Mouse (Mus musculus) MEL (cell line): ENCODE results near the gene Mgat5.

Source experiments
- CTCF ChIP-seq, 3 experiments: IDR thresholded peaks in 2 of 3; conservative IDR thresholded peaks in 1 of 3; 2 replicates each; pipeline ENCODE4 v1.5.1; 2011 to 2012; ENCODE audit warnings: low read length in 3 of 3, low read depth in 2 of 3, mild to moderate bottlenecking in 2 of 3, improper control_type of control experiment in 1 of 3, inconsistent platforms in 1 of 3, mixed read lengths in 1 of 3, moderate library complexity in 1 of 3; ENCODE audit not compliant: control insufficient read depth in 1 of 3, insufficient read depth in 1 of 3, poor library complexity in 1 of 3, severe bottlenecking in 1 of 3
- E2F4 ChIP-seq: IDR thresholded peaks from 2 replicates; pipeline ENCODE4 v1.6.1; 2011; ENCODE audit warnings: low read depth, low read length, improper control_type of control experiment, borderline replicate concordance
- GATA1 ChIP-seq: IDR thresholded peaks from 2 replicates; pipeline ENCODE4 v1.6.1; 2011; ENCODE audit warnings: low read depth, low read length, improper control_type of control experiment
- KAT2A ChIP-seq: conservative IDR thresholded peaks from 2 replicates; pipeline ENCODE4 v1.6.1; 2012; ENCODE audit warnings: low read depth, low read length, improper control_type of control experiment, inconsistent platforms
- MXI1 ChIP-seq: IDR thresholded peaks from 2 replicates; pipeline ENCODE4 v1.6.1; 2011; ENCODE audit warnings: mild to moderate bottlenecking, low read depth, low read length, improper control_type of control experiment
- NELFE ChIP-seq: IDR thresholded peaks from 2 replicates; pipeline ENCODE4 v1.6.1; 2011; ENCODE audit warnings: low read depth, low read length, improper control_type of control experiment
- POLR2A ChIP-seq, 2 experiments: IDR thresholded peaks; 2 replicates each; pipeline ENCODE4 v1.6.1; 2011 to 2012; ENCODE audit warnings: low read length in 2 of 2, mild to moderate bottlenecking in 2 of 2, control low read depth in 1 of 2, improper control_type of control experiment in 1 of 2, low read depth in 1 of 2, moderate library complexity in 1 of 2; ENCODE audit not compliant: control insufficient read depth in 1 of 2, insufficient read depth in 1 of 2, poor library complexity in 1 of 2
- SIN3A ChIP-seq: IDR thresholded peaks from 2 replicates; pipeline ENCODE4 v1.6.1; 2012; ENCODE audit warnings: low read length, improper control_type of control experiment, inconsistent platforms
- TAL1 ChIP-seq: IDR thresholded peaks from 2 replicates; pipeline ENCODE4 v1.6.1; 2012; ENCODE audit warnings: mild to moderate bottlenecking, inconsistent platforms, low read length, moderate library complexity, mixed read lengths
- TBP ChIP-seq: IDR thresholded peaks from 2 replicates; pipeline ENCODE4 v1.8.0; 2011; ENCODE audit warnings: low read depth, low read length, improper control_type of control experiment
- TCF12 ChIP-seq: IDR thresholded peaks from 2 replicates; pipeline ENCODE4 v1.6.1; 2014; ENCODE audit warnings: low read depth, mild to moderate bottlenecking, inconsistent platforms, low read length, improper control_type of control experiment, moderate library complexity
- ZC3H11A ChIP-seq: IDR thresholded peaks from 2 replicates; pipeline ENCODE4 v1.6.1; 2012; ENCODE audit warnings: low read depth, mild to moderate bottlenecking, inconsistent platforms, low read length, improper control_type of control experiment
- ZMIZ1 ChIP-seq: IDR thresholded peaks from 2 replicates; pipeline ENCODE4 v1.6.1; 2012; ENCODE audit warnings: low read depth, mild to moderate bottlenecking, inconsistent platforms, low read length, improper control_type of control experiment, moderate library complexity
- ZNF384 ChIP-seq: IDR thresholded peaks from 2 replicates; pipeline ENCODE4 v1.6.1; 2012; ENCODE audit warnings: low read depth, mild to moderate bottlenecking, inconsistent platforms, low read length, improper control_type of control experiment

DNA sequence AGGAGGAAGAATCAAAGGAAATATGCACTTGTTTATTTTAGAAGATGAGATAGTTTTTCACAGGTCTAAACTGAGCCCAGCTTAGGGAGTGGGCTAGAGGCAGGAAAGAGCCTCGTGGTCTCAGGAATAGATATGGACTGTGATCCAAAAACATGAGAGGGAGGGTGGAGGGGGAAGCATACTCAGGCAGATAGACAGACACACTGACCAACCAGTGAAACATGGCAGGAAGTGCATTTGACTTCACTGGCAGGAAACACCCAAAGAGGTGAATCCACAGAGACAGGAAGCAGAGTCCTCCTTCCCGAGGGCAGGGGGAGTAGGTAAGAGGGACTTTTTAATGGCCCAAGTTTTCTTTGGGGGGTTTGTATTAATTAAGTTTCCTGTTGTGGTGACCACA lies 25.7 kb downstream of the Mgat5 start:
- no peak for TF ChIP-seq TBP
- TF ChIP-seq TCF12 = no peak
- TF ChIP-seq ZMIZ1 = no peak
- no peak for TF ChIP-seq MXI1
- no peak for TF ChIP-seq SIN3A
- TF ChIP-seq NELFE = no peak
- no peak for TF ChIP-seq ZNF384
- TF ChIP-seq CTCF (IDR thresholded peaks at IDR 0.05 in 2 of 3, conservative IDR thresholded peaks at IDR 0.05 in 1 of 3; ENCODE audit: control insufficient read depth in 1 of 3, insufficient read depth in 1 of 3, low read depth in 2 of 3, low read length in 3 of 3, poor library complexity in 1 of 3, severe bottlenecking in 1 of 3) = no peak
- no peak for TF ChIP-seq KAT2A
- TF ChIP-seq TAL1 = no peak
- TF ChIP-seq E2F4 = no peak
- TF ChIP-seq ZC3H11A = no peak
- no peak for TF ChIP-seq POLR2A (IDR thresholded peaks at IDR 0.05; ENCODE audit: control insufficient read depth in 1 of 2, insufficient read depth in 1 of 2, low read depth in 1 of 2, low read length in 2 of 2, poor library complexity in 1 of 2)
- no peak for TF ChIP-seq GATA1
